Mouse (Mus musculus): ENCODE data around the gene Copz1.

Copz1 gene

DNA sequence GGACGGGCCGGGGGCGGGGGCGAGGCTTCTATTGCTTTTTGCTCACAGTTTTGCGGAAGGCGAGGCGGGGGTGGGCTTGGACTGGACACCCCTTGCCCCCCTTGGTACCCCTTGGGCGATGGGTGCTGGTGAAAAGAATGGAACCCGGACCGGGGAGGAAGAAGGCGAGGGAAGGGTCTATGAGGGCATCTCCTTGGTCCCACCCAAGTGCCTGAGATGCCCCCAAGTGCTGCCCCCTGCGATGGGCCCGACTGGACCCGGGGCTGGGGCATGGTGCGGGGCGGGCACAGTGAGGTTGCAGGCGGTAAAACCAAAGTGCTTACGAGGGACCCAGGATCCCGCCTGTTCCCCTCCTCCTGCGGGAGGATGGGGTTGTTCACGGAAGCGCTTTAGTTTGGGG is 41.7 kb downstream of the Copz1 start:
- no peak for DNase-seq

DNA sequence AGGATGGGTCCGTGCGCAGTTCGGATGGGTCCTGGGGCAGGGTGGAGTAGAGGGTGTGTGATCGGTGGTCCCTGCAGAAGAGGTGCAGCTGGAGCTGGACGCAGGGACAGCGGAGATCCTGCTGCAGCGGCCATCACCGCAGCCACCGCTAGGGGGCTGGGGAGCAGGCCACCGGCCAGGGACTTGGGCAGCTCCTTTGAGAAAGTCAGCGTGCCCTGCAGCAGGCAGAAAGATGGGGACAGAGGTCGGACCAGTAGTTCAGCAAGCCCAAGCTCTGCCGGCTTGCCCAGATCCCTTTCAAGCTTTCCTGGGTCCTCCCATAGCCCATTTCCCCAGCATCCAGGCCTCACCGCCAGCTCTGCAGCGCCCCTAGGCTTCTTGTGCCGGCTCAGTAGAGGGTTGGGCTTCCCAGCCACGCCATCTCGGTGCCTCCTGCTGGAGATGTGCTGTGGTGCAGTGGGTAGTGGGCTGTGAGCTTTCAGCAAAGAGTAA is 42.5 kb downstream of the Copz1 start:
- DNase-seq: peak; percentile 86

DNA sequence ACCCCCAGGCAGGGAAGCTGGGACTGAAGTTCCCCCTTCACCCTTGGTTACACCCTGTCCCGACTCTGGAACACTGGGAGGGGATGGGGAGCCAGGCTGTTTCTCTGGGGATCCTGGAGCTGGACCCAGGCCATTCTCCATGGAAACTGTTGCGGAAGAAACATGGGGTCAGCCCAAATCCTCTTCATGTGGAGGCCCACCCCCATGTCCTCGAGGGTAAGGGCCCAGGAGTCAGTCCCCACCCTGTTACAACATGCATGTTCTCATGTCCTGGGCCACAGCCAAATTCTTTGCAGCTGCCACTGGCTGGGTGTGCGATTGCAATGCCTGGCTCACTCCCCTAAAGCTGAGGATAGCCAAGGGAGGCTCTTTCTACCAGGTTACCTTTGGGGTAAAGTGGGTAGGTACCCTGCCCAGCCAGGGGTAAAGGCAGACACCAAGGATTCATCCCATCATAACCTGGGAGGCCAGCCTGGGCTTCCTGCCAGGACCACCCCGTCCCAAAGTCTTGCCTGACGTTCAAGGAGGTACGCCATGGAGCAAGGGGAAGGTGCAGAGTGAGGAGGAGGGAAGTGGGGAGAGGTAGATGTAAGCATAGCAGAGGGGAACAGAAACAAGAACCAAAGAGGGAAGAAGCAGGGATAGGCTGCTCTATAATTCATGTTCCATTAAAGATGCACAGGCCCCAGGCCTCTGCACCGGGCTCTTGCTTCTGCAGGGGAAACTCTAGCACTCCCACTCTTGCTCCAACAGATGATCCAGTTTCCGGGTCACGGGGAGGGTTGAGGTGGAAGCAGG is 43.7 kb downstream of the Copz1 start:
- no peak for DNase-seq

- DNase-seq: no peak
Observed at GRCm38 (mm10) chr15:103317120-103317519, 44.6 kb downstream of the Copz1 start.

DNA sequence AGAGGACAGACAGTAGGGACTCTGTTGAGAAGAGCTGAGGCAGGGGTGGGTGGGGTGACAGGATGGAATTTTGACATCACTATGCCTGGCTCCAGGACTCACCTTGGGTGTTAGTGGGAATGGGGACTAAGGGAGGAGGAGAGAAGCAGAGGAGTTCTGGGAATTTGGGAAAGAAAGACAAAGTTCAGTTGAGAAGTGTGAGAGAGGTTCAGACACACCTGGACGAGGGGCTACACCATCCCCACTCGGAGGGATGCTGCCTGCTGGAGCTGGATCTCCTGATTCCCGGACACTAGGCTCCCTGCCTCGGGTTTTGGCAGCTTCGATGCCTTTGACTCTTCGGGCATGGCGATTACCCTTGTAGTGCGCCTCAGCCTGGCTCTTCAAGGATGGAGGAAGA is 45.2 kb downstream of the Copz1 start:
- no peak for DNase-seq

DNA sequence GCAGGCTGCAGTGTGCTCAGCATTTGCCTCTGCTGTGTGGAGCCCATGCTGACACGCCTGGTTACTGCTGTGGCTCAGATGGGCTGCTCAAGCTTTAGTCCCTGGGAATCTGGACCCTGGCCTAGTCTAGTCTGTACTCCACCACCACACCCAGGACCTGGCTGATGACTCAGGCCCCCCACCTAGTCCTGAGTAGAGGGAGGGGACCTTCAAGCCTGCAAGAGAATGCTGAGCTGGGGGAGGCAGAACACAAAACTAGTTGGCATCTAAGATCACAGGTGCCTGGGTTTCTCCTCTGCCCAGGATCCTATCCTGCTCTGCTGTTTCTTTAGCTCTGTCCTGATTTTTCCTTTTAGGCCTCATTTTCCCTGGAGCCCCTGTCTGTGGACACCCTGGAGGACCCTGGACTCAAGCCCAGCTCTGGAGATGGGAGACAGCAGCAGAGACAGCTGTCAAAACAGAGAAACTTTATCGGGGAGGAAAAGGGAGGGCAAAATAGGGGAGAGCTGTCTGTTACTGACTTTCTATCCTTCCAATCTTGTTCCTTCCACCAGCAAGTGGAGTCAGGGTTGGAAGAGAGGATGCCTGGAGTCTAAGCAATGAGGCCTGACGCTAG is 45.8 kb downstream of the Copz1 start:
- no peak for DNase-seq

GRCm38 (mm10) chr15:103321076-103321475 is 48.6 kb downstream of the Copz1 start:
- no peak for DNase-seq

GRCm38 (mm10) chr15:103322396-103322795 is 49.9 kb downstream of the Copz1 start:
- DNase-seq: no peak

DNA sequence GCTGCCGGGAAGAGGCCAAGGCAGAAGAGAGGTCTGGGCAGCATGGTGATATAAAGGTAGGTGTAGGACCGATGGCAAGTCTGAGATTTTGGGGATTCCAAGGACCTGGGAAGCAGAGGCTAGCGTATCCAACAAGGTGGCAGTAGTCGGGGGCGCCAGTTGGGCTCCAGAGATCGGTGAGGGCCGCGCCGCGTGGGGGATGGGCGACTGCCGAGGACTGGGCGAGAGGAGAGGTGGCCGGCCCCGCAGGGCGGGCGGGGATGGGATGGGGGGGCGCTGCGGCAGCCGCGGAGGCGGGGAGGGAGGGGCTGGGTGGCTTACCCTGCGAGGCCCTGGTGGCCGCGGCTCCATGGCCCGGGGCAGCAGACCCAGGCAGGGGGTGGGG is 50.5 kb downstream of the Copz1 start:
- no peak for DNase-seq

- peak; percentile 91 for DNase-seq
Observed at GRCm38 (mm10) chr15:103323455-103324247, 51.1 kb downstream of the Copz1 start.

- peak; percentile 21 for DNase-seq
Observed at GRCm38 (mm10) chr15:103333081-103333615, 60.6 kb downstream of the Copz1 start.

DNA sequence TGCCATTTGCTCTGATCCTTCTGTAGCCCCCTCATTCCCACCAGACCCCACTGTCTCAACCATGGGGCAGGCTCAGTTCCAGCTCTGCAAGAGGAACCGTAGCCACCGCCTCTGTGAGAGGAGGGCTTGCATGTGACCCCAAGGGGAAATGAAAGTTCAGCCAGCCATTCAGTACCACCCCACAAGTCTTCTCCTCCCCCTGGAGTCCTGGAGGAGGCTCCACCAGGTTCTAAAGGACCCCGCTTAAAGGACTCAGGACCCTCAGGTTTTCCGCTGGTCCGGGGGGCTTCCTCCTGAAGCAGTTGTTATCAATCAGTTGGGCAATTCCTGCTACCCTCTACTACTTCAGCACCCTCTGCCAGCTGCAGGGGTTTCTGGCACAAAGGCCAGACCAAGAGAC is 61.2 kb downstream of the Copz1 start:
- no peak for DNase-seq

GRCm38 (mm10) chr15:103334194-103334593 is 61.7 kb downstream of the Copz1 start:
- DNase-seq: peak; percentile 99

DNA sequence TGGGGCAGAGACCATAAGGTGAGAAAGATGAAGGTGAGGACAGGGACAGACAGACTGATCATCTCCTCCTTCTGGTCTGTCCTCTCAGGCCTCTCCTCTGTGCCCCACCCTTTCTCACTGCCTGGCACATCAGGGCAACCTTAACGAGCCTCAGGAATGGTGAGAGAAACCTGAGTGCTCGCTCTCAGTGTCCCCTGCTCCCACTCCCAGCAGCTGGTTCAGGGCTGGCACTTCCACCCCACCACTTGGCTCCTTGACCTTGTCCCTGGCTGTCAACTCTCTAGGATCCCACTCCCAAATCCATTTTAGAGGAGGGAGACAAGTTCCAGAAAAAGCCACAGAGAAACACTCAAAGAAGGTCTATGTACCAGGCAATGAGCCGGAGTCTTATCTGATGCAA is 62.5 kb downstream of the Copz1 start:
- peak; percentile 20 for DNase-seq

DNA sequence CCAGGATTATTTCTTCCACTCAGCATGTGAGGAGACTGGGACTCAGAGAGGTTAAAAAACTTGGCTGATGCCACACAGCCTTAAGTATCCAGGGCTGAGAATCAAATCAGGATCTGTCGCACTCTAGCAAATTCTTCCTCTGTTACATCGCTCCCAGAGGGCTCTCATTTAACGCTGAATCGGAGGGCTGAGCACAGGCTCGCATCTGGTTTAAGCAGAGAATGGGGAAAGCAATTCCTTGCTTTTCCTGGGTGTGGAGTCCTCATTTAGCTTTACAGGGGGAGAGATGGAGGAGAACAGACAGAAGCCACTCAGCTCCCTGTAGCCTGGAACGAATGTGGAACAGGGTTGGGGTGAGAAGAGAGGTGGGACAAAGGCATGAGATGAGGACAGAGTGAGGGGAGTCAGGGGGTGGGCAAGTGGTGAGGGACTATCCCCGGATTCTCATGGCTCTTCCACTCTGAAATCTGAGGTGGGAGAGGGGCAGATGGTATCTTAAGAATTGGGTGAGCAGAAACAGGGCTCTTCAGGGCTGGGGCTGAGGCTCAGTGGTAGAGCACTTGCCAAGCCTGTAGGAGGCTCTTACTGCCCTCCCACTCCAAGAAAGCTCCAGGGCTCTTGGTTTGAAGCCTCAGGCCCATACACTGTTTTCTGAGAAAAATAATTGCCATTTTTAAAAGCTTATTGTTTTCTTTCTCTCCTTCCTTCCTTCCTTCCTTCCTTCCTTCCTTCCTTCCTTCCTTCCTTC is 63.1 kb downstream of the Copz1 start:
- DNase-seq: peak; percentile 17

GRCm38 (mm10) chr15:103336996-103337667 is 64.6 kb downstream of the Copz1 start:
- DNase-seq: peak; percentile 59

GRCm38 (mm10) chr15:103338829-103339165 is 66.3 kb downstream of the Copz1 start:
- DNase-seq: no peak

- peak; percentile 70 for DNase-seq
Observed at GRCm38 (mm10) chr15:103339166-103339960, 66.8 kb downstream of the Copz1 start.

DNA sequence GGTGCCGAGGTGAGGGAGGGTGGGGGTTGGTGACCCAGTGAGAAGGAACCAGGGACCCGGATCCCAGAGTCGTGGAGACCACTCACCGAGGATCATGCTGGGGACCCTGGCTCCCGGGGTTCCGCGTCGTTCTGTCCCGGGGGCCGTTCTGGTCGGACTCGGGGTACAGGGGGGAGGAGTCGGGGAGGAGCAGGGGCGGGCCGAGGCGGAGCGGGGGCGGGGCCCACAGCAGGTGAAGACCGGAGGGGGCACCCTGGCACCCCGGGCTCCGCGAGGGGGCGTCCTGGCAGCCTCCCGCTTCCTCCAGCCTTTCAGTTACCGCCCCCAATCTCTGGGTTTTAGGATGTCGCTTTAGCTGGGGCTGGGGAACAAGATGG is 67.4 kb downstream of the Copz1 start, which contains the start of gene Zfp385a:
TSS of gene Zfp385a (minus strand) at position 133 of the 377 bp plus-strand sequence.
- DNase-seq: peak; percentile 76

GRCm38 (mm10) chr15:103340786-103341185 is 68.3 kb downstream of the Copz1 start:
- peak; percentile 59 for DNase-seq

GRCm38 (mm10) chr15:103341547-103341946 is 69.0 kb downstream of the Copz1 start:
- DNase-seq: peak; percentile 23

Data from retina, postnatal 1 day (tissue).